Mouse (Mus musculus) cerebellum, adult 2 months (tissue): ENCODE results near the gene Tgm2.

ENCODE experiments used
- CTCF ChIP-seq: fragments of 200-500 bp; IDR thresholded peaks from 2 replicates; pipeline ENCODE4 v1.5.1; 2011; ENCODE audit warnings: low read depth, mild to moderate bottlenecking, control low read depth, low read length, moderate library complexity, borderline replicate concordance; ENCODE audit not compliant: insufficient read depth
- POLR2A ChIP-seq: fragments of 200-500 bp; IDR thresholded peaks from 2 replicates; pipeline ENCODE4 v1.6.1; 2011; ENCODE audit warnings: low read length, control low read depth, borderline replicate concordance; ENCODE audit not compliant: insufficient read depth

DNA sequence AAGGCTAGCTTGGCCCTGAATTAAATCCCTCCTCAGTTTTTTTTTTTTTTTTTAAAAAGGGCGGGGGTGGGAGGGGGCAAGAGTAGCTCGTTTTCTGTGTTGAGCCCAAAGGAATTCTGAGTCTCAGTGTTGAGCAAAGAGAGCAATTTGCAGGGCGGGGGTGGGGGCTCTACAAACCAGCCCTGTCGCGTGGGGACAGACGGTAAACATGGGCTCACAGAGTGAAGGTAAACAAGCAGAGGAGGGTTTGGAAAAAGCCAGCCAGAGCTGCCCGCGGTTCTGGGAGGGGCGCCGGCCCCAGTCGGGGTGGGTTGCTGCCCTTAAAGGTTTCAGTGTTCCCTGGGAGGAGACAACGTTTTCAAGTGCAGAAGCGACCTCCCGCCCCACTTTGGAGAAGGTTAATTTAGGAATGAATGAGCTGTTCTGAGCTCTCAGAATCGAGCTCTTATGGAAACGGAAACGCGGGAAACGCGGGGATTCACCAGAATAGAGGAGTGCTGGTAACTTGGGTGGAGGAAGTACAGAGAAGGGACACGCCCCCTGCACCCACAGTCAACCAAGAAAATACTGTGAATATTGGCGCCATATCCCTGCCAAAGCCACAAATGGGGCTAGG is 7.6 kb upstream of the Tgm2 start:
- TF ChIP-seq CTCF (no peak), POLR2A (no peak)
